Mouse (Mus musculus): ENCODE data around the gene AA986860.

DNA sequence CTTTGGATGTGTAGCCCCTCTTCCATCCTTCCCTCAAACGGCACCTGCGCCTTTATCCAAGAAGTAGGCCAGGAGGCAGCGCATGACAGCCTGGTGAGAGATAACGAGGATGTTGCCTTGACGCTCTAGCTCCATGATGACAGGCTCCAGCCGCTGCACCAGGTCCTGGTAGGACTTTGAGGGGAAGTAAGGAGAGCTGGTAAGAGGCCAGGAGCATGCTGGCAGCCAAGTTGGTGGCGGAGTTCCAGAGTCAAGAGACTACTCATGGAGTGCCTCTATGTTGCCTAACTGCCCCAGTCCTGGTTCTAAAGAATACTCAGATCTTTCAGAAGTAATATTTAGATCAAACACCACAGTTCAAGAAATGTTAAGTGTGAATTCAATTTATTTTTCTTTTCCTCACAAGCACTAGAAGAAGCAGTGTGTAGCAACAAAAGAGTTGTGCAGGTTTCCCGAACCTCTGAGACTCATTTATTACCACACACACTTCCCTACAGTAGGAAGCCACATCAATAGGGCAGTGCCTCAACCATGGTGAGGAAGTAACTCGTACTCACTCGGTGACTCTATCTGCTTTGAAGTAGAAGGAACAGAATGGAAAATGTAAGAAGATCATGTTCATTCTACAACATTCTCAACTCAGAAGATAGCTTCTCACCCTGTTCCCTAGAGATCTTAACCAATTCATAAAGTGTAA, 31.7 kb upstream of the AA986860 start:
- no peak for TF ChIP-seq MAFK (IDR thresholded peaks at IDR 0.05; ENCODE audit: insufficient read depth, low read depth, low read length)
- TF ChIP-seq ZC3H11A (IDR thresholded peaks at IDR 0.05; ENCODE audit: borderline replicate concordance, low read depth, low read length), result no peak
- TF ChIP-seq HCFC1 (IDR thresholded peaks at IDR 0.05; ENCODE audit: borderline replicate concordance, insufficient read depth, low read length), result no peak
- no peak for TF ChIP-seq CHD2 (IDR thresholded peaks at IDR 0.05; ENCODE audit: low read depth, low read length)
- TF ChIP-seq ZNF384 (IDR thresholded peaks at IDR 0.05; ENCODE audit: low read depth, low read length), result no peak
